Mouse (Mus musculus) ES-E14 (cell line): Measurements from ENCODE around the gene B3galnt2. TPM values are rescaled to one million over a fixed set of nuclear protein-coding genes. Genes with fewer than 3 reads are reported as not detected.

Experiments used
- DNase-seq: peaks from one replicate; pipeline ENCODE4 v3.0.0-alpha.2; 2013; ENCODE audit warnings: low read depth, low spot score
- H3K27ac ChIP-seq: 2 replicates; pipeline ENCODE4 v1.5.1; 2012; ENCODE audit warnings: low read depth, mild to moderate bottlenecking, low read length, moderate library complexity, mixed read lengths; ENCODE audit not compliant: poor library complexity, insufficient read depth, severe bottlenecking
- H3K36me3 ChIP-seq: 2 replicates; pipeline ENCODE4 v1.6.1; 2012; ENCODE audit warnings: mild to moderate bottlenecking, low read length, moderate library complexity, mixed read lengths; ENCODE audit not compliant: control insufficient read depth, poor library complexity, insufficient read depth, severe bottlenecking
- H3K4me1 ChIP-seq, 2 experiments: fragments of 150-350 bp in 1 of 2; sonication (generic) in 1 of 2; 2 replicates each; pipeline ENCODE4 v1.6.1; 2012; ENCODE audit warnings: low read length in 2 of 2, mild to moderate bottlenecking in 1 of 2, mixed read lengths in 1 of 2; ENCODE audit not compliant: control insufficient read depth in 2 of 2, insufficient read depth in 2 of 2, poor library complexity in 1 of 2
- H3K4me3 ChIP-seq, 2 experiments: fragments of 150-350 bp in 1 of 2; sonication (generic) in 1 of 2; 2 replicates each; pipeline ENCODE4 v1.5.1; 2012; ENCODE audit warnings: low read length in 2 of 2, low read depth in 1 of 2, mild to moderate bottlenecking in 1 of 2, mixed read lengths in 1 of 2; ENCODE audit not compliant: insufficient read depth in 1 of 2, poor library complexity in 1 of 2, severe bottlenecking in 1 of 2
- H3K9ac ChIP-seq: 2 replicates; pipeline ENCODE4 v1.6.1; 2012; ENCODE audit warnings: low read depth, mild to moderate bottlenecking, low read length, mixed read lengths; ENCODE audit not compliant: poor library complexity, insufficient read depth, severe bottlenecking
- H3K9me3 ChIP-seq: fragments of 150-350 bp; sonication (generic); 2 replicates; pipeline ENCODE4 v1.6.1; 2012; ENCODE audit warnings: low read depth, mild to moderate bottlenecking, low read length; ENCODE audit not compliant: control insufficient read depth, insufficient read depth
- CHD2 ChIP-seq: IDR thresholded peaks from 2 replicates; pipeline ENCODE4 v1.6.1; 2014; ENCODE audit warnings: mild to moderate bottlenecking, low read depth, low read length, inconsistent platforms
- HCFC1 ChIP-seq: IDR thresholded peaks from 2 replicates; pipeline ENCODE4 v1.6.1; 2012; ENCODE audit warnings: low read length, inconsistent platforms, borderline replicate concordance; ENCODE audit not compliant: insufficient read depth
- MAFK ChIP-seq: IDR thresholded peaks from 2 replicates; pipeline ENCODE4 v1.6.1; 2014; ENCODE audit warnings: mild to moderate bottlenecking, low read depth, low read length, inconsistent platforms; ENCODE audit not compliant: insufficient read depth
- ZC3H11A ChIP-seq: IDR thresholded peaks from 2 replicates; pipeline ENCODE4 v1.6.1; 2012; ENCODE audit warnings: low read depth, mild to moderate bottlenecking, inconsistent platforms, low read length, borderline replicate concordance
- ZNF384 ChIP-seq: IDR thresholded peaks from 2 replicates; pipeline ENCODE4 v1.6.1; 2012; ENCODE audit warnings: low read depth, low read length, inconsistent platforms
- in situ Hi-C, 2 experiments: fragments of 600-800 bp; cut with MboI; formaldehyde crosslinking; loops; one replicate each; pipeline ENCODE4 v1.15.1; 2025; ENCODE audit warnings: low sequenced_read_pairs in 2 of 2, inconsistent platforms in 1 of 2; ENCODE audit not compliant: unreplicated experiment in 2 of 2
- total RNA-seq: library from RNA; depleted of rRNA; stranded (reverse); fragments of 300-350 nt; gene quantifications from 2 replicates; pipeline ENCODE4 v1.2.3, GENCODE M21; 2012; rRNA removed

The B3galnt2 gene
- total RNA-seq, 1 experiment = 46.3 TPM

DNA sequence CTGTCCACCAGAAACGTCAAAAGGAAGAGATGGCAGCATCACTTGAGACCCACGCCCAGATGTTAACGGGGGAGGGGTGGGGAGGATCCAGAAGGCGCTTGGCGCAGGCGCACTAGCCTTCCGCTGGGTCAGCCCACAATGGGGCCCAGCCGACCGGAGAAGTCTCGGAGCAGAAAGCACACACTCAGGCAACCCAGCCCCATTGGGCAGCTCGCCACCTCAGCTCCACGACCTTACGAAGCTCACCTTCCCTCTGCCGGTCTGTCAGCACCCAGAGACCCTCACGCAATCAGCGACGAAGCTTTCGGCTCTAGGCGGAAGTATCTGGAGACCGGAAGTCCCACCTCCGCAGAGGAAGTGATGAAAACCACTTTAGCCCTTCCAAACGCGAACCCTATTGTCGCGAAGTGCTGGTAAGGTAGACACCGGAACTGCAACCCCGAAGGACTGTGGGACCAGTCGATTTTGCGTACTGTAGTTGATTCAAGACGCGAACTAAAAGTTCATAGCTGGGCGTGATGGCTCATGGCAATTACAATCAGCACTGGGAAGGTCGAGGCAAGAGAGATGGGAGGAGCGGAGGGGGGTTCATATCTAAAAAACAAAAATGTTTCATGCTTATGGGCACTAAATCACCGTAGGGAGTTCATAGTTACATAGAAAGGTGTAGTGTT lies 85.2 kb downstream of the B3galnt2 start, which contains the start of gene Tbce:
Gene Tbce, minus strand, starts transcription at position 347 of the 674 bp plus-strand sequence.
- in situ Hi-C loops = no loop called here
- Histone ChIP-seq H3K9me3 (no peaks in the 10 kb centered on the region), H3K9ac (peak within 1 kb of the TSS; percentile 100), H3K4me3 (peak within 1 kb of the TSS; percentile 98 to 99), H3K36me3 (no peaks in the 10 kb centered on the region), H3K4me1 (peaks cover 3 to 4% of the 10 kb centered on the region in 2 experiments; a peak in 2 of 4 replicates), H3K27ac (peak within 1 kb of the TSS; percentile 100)
- DNase-seq = peak; percentile 78
- no peak for TF ChIP-seq MAFK
- TF ChIP-seq ZC3H11A = no peak
- TF ChIP-seq ZNF384 = no peak
- no peak for TF ChIP-seq HCFC1
- no peak for TF ChIP-seq CHD2

DNA sequence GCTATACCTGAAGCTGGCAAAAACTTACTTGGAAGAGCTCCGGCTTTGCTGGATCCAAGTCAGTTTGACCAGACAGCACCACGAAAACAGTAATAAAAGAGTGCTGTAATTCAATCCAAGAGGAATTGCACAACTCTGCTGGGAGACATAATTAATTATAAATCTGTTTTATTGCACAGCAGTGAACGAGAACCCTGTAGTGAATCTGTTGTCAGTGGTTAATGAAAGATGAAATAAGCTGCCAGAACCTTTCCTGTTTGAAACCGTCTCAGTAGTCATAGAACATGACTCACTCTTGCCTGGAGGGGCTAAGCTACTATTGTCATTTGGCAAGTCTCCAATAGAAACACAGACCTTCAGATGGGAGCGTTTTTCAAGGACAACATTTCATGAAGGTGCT lies 85.9 kb downstream of the B3galnt2 start:
- in situ Hi-C loops = no loop called here
- Histone ChIP-seq H3K9me3 (no peaks in the 10 kb centered on the region), H3K9ac (peak overlapping the region; percentile 60; the same call in 1 of the 2 replicates), H3K27ac (no peak overlapping the region), H3K4me1 (peaks cover 2 to 3% of the 10 kb centered on the region in 2 experiments; a peak in 2 of 4 replicates), H3K4me3 (peak overlapping the region; percentile 98 to 99), H3K36me3 (no peaks in the 10 kb centered on the region)
- TF ChIP-seq CHD2 (no peak), HCFC1 (no peak), ZC3H11A (no peak), MAFK (no peak), ZNF384 (no peak)
- DNase-seq = no peak

DNA sequence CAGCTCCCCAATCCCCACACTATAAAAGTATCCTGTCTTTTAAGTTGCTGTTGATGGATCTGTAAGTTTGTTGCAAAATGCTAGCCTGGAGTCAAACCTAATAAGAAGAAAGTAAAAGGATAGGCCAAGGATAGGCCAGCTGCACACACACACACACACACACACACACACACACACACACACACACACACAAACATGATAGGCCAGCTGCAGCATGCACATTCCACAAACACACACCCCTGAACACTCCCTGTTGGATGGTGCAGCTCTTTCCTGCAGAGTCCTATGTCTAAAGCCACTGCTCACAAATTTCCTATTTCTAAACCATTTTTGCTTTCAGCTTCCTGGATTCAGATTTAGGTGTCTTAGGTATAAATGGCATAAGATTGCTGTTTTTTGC lies 89.6 kb downstream of the B3galnt2 start:
- DNase-seq = no peak
- H3K4me1 ChIP-seq = peaks cover 2 to 3% of the 10 kb centered on the region in 2 experiments; a peak in 2 of 4 replicates
- no peak overlapping the region for H3K27ac ChIP-seq
- in situ Hi-C loops = no loop called here
- no peak overlapping the region for H3K4me3 ChIP-seq
- H3K9ac ChIP-seq = no peak overlapping the region
- H3K36me3 ChIP-seq = no peaks in the 10 kb centered on the region
- no peak for TF ChIP-seq ZC3H11A
- H3K9me3 ChIP-seq = no peaks in the 10 kb centered on the region

DNA sequence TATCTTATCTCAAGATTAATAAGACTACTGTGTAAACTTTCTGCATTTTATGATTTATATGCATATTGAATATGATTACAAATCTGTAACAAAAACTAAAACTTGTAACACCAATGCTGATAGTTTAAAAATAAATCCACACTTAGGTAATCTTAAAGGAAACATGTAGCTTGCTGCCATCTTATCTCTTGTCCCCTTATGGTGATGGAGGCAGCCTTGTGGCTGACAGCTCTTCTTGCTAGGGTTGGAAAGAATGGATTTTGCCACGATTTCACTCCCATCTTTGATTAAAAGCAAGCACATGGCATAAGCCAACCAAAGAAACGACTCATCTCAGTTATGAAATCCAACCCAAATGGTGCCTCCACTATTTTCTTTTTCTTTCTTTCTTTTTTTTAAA lies 90.3 kb downstream of the B3galnt2 start:
- TF ChIP-seq HCFC1 (no peak), CHD2 (no peak), ZC3H11A (no peak), ZNF384 (no peak), MAFK (no peak)
- Histone ChIP-seq H3K9ac (no peak overlapping the region), H3K4me1 (peaks cover 2 to 3% of the 10 kb centered on the region in 2 experiments; a peak in 2 of 4 replicates), H3K9me3 (no peaks in the 10 kb centered on the region), H3K27ac (no peak overlapping the region), H3K36me3 (no peaks in the 10 kb centered on the region), H3K4me3 (no peak overlapping the region)
- DNase-seq = no peak
- in situ Hi-C loops = no loop called here

Other genes with a start within 250 kb of the B3galnt2 start
- gene Gng4, start 170.4 kb upstream of the B3galnt2 start, total RNA-seq = not detected in 2 replicates
- gene Tbce, start 85.2 kb downstream of the B3galnt2 start, total RNA-seq = 32.1 and 38.8 TPM in 2 replicates
- gene Arid4b, start 108.8 kb downstream of the B3galnt2 start, total RNA-seq = 25.2 and 26.5 TPM in 2 replicates
- 34.4 and 34.9 TPM in 2 replicates for gene Ggps1, start 109.0 kb downstream of the B3galnt2 start, total RNA-seq